Mouse (Mus musculus) hindbrain, embryonic 15.5 days (tissue): Measurements from ENCODE around the gene Ifna11. TPM values are rescaled to one million over a fixed set of nuclear protein-coding genes. Genes with fewer than 3 reads are reported as not detected.
"Not testable (repeated sequence)": the region's sequence is repeated elsewhere in the genome, so short reads cannot be mapped to it uniquely, and the experiment has no call there.

Experiments
- ATAC-seq: fragments of 200-750 bp; cut with Nextera tagmentation; 2 replicates; pipeline ENCODE4 v1.8.0; 2017; ENCODE audit warnings: low read depth, moderate number of reproducible peaks, moderate TSS enrichment; ENCODE audit not compliant: low FRiP score
- H3K27ac ChIP-seq: fragments of 300-500 bp; sonication (generic); replicated peaks from 2 replicates; pipeline ENCODE4 v1.5.1; 2015; ENCODE audit warnings: mild to moderate bottlenecking, inconsistent platforms
- H3K27me3 ChIP-seq: fragments of 300-500 bp; sonication (generic); 2 replicates; pipeline ENCODE4 v1.6.1; 2015; ENCODE audit warnings: control low read depth, inconsistent platforms
- H3K36me3 ChIP-seq: fragments of 300-500 bp; sonication (generic); 2 replicates; pipeline ENCODE4 v1.6.1; 2015; ENCODE audit warnings: control low read depth, inconsistent platforms
- H3K4me1 ChIP-seq: fragments of 300-500 bp; sonication (generic); replicated peaks from 2 replicates; pipeline ENCODE4 v1.6.1; 2015; ENCODE audit warnings: control low read depth, inconsistent platforms
- H3K4me2 ChIP-seq: fragments of 300-500 bp; sonication (generic); 2 replicates; pipeline ENCODE4 v1.6.1; 2015; ENCODE audit warnings: moderate library complexity, mild to moderate bottlenecking, inconsistent platforms
- H3K4me3 ChIP-seq: fragments of 300-500 bp; sonication (generic); 2 replicates; pipeline ENCODE4 v1.5.1; 2015; ENCODE audit warnings: mild to moderate bottlenecking, inconsistent platforms
- H3K9ac ChIP-seq: fragments of 300-500 bp; sonication (generic); 2 replicates; pipeline ENCODE4 v1.6.1; 2015; ENCODE audit warnings: inconsistent platforms
- H3K9me3 ChIP-seq: fragments of 300-500 bp; sonication (generic); 2 replicates; pipeline ENCODE4 v1.6.1; 2016; ENCODE audit warnings: control low read depth, inconsistent platforms
- WGBS: fragments of 180-500 bp; shearing (Covaris S2); methylation state at CpG from one replicate; pipeline ENCODE4 v1.1.7; 2015; 5-methylcytosine and 5-hydroxymethylcytosine counted together
- polyA plus RNA-seq: library from polyadenylated mRNA; unstranded; fragments of >200 nt; fragmentation: Nextera tagmentation; extraction: Ambion mirVana; gene quantifications from 2 replicates; pipeline ENCODE4 v1.2.1, GENCODE M21; 2015

Ifna11 gene
- polyA plus RNA-seq, 1 experiment from 2014 or later: not detected

DNA sequence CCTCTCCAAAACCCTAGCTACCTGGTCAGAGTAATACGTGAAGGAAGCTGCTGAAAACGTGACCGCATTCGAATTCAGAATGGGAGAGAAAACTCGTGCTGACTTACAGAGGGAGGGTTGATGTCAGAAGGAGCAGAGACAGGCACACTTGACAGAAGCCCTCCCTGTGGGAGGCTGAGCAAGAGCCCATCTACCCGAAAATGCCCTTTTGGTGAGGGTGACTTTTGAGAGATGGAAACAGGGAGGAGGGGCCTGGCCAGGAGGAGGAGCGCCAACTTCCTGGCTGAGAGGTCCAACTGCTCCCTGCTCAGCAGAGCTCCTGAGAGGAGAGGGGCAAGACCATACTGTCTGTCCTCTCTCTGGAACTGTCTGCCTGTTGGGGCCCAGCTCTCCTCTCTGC is 20.4 kb upstream of the Ifna11 start, which contains the start of gene Gm13285:
Gene Gm13285, plus strand, starts transcription at position 301 of the 400 bp plus-strand sequence.
- H3K4me2 ChIP-seq, H3K27ac ChIP-seq, H3K36me3 ChIP-seq, H3K9ac ChIP-seq, H3K4me3 ChIP-seq, ATAC-seq, H3K4me1 ChIP-seq, H3K9me3 ChIP-seq, H3K27me3 ChIP-seq: not testable (repeated sequence)
- 14% methylated on average over 6 of the region's 7 CpGs for WGBS

DNA sequence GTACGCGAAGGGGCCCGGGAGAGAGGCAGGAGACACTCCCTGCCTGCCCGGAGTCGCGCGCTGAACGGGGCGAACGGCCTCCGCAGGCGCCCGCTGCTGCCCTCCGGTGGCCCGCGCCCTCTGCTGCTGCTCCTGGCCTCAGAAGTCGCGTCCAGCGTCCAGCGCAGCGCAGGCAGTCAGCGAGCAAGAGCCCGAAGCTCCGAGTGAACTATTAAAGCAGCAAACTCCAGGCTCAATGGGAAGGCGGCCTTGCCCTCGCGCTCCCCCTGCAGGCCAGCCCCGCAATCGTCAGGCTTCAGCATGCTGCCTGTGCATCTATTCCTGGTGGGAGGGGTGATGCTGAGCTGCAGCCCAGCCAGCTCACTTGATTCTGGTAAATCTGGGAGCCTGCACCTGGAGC is 16.8 kb upstream of the Ifna11 start, which contains the start of gene Gm13287:
Gene Gm13287, plus strand, starts transcription at position 301 of the 400 bp plus-strand sequence.
- not testable (repeated sequence) for H3K4me1 ChIP-seq, H3K9ac ChIP-seq, H3K27me3 ChIP-seq, H3K36me3 ChIP-seq, H3K27ac ChIP-seq, H3K9me3 ChIP-seq, H3K4me3 ChIP-seq, H3K4me2 ChIP-seq, ATAC-seq
- WGBS: no CpG with 5 or more reads among the region's 29 CpGs

DNA sequence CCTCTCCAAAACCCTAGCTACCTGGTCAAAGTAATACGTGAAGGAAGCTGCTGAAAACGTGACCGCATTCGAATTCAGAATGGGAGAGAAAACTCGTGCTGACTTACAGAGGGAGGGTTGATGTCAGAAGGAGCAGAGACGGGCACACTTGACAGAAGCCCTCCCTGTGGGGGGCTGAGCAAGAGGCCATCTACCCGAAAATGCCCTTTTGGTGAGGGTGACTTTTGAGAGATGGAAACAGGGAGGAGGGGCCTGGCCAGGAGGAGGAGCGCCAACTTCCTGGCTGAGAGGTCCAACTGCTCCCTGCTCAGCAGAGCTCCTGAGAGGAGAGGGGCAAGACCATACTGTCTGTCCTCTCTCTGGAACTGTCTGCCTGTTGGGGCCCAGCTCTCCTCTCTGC is 14.5 kb upstream of the Ifna11 start, which contains the start of gene Gm13288:
Gene Gm13288, plus strand, starts transcription at position 301 of the 400 bp plus-strand sequence.
- not testable (repeated sequence) for H3K36me3 ChIP-seq, H3K9ac ChIP-seq, H3K27me3 ChIP-seq, H3K27ac ChIP-seq, H3K4me1 ChIP-seq, H3K9me3 ChIP-seq, ATAC-seq
- no CpG with 5 or more reads among the region's 8 CpGs for WGBS
- H3K4me3 ChIP-seq: 0 out of 2 replicates have a peak within 1 kb of the TSS, but pooled peaks have one; percentile 24
- H3K4me2 ChIP-seq: peak within 1 kb of the TSS; percentile 49

DNA sequence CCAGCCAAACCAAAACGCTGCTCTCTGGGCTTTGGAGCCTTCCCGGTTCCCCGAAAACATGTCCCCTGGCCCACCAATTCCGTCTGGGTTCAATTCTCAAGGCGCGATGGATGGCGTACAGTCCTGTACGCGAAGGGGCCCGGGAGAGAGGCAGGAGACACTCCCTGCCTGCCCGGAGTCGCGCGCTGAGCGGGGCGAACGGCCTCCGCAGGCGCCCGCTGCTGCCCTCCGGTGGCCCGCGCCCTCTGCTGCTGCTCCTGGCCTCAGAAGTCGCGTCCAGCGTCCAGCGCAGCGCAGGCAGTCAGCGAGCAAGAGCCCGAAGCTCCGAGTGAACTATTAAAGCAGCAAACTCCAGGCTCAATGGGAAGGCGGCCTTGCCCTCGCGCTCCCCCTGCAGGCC is 14.0 kb upstream of the Ifna11 start:
- WGBS: 0% methylated on average over 18 of the region's 34 CpGs
- Histone ChIP-seq H3K4me2 (peak overlapping the region; percentile 49), H3K4me3 (0 out of 2 replicates have a peak overlapping the region, but pooled peaks have one; percentile 24)
- not testable (repeated sequence) for H3K27me3 ChIP-seq, H3K4me1 ChIP-seq, H3K27ac ChIP-seq, H3K9ac ChIP-seq, H3K9me3 ChIP-seq, H3K36me3 ChIP-seq, ATAC-seq

DNA sequence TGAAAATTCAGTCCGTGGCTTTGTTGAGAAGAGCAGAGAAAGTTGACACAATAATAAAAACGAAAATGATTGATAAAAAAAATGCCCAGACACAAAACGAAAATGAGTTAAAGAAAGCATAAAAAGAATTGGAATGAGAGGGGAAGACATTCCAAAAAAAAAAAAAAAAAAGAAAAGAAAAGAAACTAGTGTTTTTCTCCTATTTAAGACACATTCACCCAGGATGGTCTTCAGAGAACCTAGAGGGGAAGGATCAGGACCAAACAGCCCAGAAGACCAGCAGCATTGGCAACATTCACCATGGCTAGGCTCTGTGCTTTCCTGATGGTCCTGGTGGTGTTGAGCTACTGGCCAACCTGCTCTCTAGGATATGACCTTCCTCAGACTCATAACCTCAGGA is 3.8 kb upstream of the Ifna11 start, which contains the start of gene Ifna7:
Gene Ifna7, plus strand, starts transcription at position 301 of the 400 bp plus-strand sequence.
- H3K4me1 ChIP-seq: no peaks in the 10 kb centered on the region
- H3K9ac ChIP-seq: no peak within 1 kb of the TSS
- WGBS: 76% methylated on average over 3 of the region's 3 CpGs
- ATAC-seq: no peak
- no peak within 1 kb of the TSS for H3K27ac ChIP-seq
- H3K27me3 ChIP-seq: no peaks in the 10 kb centered on the region
- H3K4me3 ChIP-seq: no peak within 1 kb of the TSS
- H3K9me3 ChIP-seq: no peaks in the 10 kb centered on the region
- H3K4me2 ChIP-seq: no peak within 1 kb of the TSS
- no peaks in the 10 kb centered on the region for H3K36me3 ChIP-seq

DNA sequence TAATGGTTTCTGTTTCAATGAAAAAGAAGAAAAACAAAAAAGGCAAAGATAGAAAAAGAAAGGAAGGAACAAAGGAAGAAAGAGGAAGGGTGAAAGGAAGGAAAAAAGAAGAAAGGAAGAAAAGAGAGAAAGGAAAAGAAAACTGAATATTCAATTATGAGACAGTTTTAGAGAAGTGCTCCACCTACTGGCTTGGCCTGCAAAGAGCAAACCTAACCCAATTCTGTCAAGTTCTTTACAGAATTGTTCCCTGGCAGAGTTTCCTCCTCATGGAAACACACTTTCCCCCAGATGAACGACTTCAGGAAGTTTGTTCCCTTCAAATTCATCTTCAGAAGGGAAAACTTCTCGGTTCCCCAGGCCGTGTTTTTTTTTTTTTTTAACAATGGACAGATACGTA is 3.2 kb downstream of the Ifna11 start:
- no peaks in the 10 kb centered on the region for H3K27me3 ChIP-seq
- H3K9me3 ChIP-seq: no peaks in the 10 kb centered on the region
- no peak overlapping the region for H3K4me2 ChIP-seq
- no peak overlapping the region for H3K9ac ChIP-seq
- H3K4me1 ChIP-seq: no peaks in the 10 kb centered on the region
- no peaks in the 10 kb centered on the region for H3K36me3 ChIP-seq
- 25% methylated on average over 4 of the region's 4 CpGs for WGBS
- no peak overlapping the region for H3K4me3 ChIP-seq
- H3K27ac ChIP-seq: no peak overlapping the region
- no peak for ATAC-seq

DNA sequence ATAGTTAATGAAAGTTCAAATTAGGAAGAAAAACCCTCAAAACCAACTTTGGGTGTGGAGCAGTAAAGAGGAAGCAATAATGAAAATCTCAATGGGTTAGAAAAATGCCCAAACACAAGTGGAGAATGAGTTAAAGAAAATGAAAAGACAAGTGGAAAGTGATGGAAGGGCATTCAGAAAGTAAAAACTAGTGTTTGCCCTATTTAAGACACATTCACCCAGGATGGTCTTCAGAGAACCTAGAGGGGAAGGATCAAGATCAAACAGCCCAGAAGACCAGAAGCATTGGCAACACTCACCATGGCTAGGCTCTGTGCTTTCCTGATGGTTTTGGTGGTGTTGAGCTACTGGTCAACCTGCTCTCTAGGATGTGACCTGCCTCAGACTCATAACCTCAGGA is 7.4 kb downstream of the Ifna11 start, which contains the start of gene Ifna6:
Gene Ifna6, plus strand, starts transcription at position 301 of the 400 bp plus-strand sequence.
- ATAC-seq, H3K4me3 ChIP-seq, H3K9ac ChIP-seq, H3K27ac ChIP-seq, H3K9me3 ChIP-seq, H3K27me3 ChIP-seq, H3K36me3 ChIP-seq, H3K4me1 ChIP-seq, H3K4me2 ChIP-seq: not testable (repeated sequence)

DNA sequence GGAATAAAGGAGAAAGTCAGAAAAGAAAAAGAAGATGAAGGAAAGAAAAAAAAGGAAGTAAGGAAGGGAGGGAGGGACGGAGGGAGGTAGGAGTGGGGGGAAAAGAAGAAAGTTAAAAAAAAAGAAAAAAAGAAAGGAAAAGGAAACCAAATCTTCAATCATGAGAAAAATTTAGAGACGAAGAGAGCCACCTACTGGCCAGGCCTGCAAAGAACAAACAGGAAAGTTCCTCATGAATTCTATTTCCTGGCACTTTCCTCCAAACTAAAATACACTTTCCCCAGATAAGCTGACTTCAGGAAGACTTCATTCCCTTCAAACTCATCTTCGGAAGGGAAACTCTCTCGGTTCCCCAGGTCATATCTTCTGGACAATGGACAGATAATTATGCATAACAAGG is 10.8 kb downstream of the Ifna11 start:
- Histone ChIP-seq H3K4me2 (no peak overlapping the region), H3K4me3 (no peak overlapping the region), H3K27me3 (no peaks in the 10 kb centered on the region), H3K4me1 (no peaks in the 10 kb centered on the region), H3K36me3 (no peaks in the 10 kb centered on the region), H3K9me3 (no peaks in the 10 kb centered on the region), H3K9ac (no peak overlapping the region), H3K27ac (no peak overlapping the region)
- WGBS: 33% methylated on average over 4 of the region's 4 CpGs
- ATAC-seq: no peak

DNA sequence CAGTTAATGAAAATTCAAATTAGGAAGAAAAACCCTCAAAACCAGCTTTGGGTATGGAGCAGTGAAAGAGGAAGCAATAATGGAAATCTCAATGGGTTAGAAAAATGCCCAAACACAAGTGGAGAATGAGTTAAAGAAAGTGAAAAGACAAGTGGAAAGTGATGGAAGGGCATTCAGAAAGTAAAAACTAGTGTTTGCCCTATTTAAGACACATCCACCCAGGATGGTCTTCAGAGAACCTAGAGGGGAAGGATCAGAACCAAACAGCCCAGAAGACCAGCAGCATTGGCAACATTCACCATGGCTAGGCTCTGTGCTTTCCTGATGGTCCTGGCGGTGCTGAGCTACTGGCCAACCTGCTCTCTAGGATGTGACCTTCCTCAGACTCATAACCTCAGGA is 15.5 kb downstream of the Ifna11 start, which contains the start of gene Ifna5:
Gene Ifna5, plus strand, starts transcription at position 301 of the 400 bp plus-strand sequence.
- H3K36me3 ChIP-seq, H3K9ac ChIP-seq, H3K9me3 ChIP-seq, H3K4me1 ChIP-seq, H3K4me2 ChIP-seq, H3K27ac ChIP-seq, H3K27me3 ChIP-seq, H3K4me3 ChIP-seq, ATAC-seq: not testable (repeated sequence)
- 96% methylated on average over 1 of the region's 1 CpGs for WGBS

DNA sequence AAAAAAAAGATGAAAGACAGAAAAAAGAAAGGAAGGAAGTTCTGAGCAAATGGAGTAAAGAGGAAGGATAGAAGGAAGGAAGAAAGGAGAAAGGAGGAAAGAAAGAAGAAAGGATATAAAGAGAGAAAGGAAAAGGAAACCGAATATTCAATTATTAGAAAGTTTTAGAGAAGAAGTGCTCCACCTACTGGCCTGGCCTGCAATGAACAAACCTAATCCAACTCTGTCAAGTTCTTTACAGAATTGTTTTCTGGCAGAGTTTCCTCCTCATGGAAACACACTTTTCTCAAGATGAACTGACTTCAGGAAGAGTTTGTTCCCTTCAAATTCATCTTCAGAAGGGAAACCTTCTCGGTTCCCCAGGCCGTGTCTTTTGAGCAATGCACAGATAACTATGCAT is 19.1 kb downstream of the Ifna11 start:
- no peak overlapping the region for H3K27ac ChIP-seq
- WGBS: 52% methylated on average over 3 of the region's 3 CpGs

DNA sequence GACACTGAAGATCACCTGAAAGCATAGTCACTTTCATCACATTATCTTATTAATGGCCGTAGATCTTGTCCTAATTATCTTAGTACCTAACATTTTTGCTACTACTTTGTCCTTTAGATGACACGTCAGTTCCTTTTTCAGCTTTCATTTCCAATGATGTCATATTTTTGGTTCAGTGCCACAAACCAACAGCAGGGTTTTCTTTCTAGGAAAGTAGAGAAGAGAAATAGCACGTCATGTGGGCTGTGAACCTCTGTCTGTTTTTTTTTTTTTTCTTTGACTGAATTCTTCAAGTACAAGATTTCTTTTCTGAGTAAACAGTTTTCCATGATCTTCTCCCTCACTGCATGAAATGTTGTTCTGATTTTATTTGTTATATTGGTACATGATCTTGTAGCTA is 20.3 kb downstream of the Ifna11 start:
- Histone ChIP-seq H3K27ac (no peak overlapping the region), H3K4me1 (no peaks in the 10 kb centered on the region), H3K27me3 (no peaks in the 10 kb centered on the region), H3K36me3 (no peaks in the 10 kb centered on the region), H3K4me2 (no peak overlapping the region), H3K9me3 (no peaks in the 10 kb centered on the region), H3K9ac (no peak overlapping the region), H3K4me3 (no peak overlapping the region)
- 83% methylated on average over 3 of the region's 3 CpGs for WGBS
- ATAC-seq: no peak

More for the DNA sequence above, 19.1 kb downstream of the Ifna11 start:
- ATAC-seq: no peak
- Histone ChIP-seq H3K4me2 (no peak overlapping the region), H3K36me3 (no peaks in the 10 kb centered on the region), H3K4me3 (no peak overlapping the region), H3K27me3 (no peaks in the 10 kb centered on the region), H3K4me1 (no peaks in the 10 kb centered on the region), H3K9me3 (no peaks in the 10 kb centered on the region), H3K9ac (no peak overlapping the region)

DNA sequence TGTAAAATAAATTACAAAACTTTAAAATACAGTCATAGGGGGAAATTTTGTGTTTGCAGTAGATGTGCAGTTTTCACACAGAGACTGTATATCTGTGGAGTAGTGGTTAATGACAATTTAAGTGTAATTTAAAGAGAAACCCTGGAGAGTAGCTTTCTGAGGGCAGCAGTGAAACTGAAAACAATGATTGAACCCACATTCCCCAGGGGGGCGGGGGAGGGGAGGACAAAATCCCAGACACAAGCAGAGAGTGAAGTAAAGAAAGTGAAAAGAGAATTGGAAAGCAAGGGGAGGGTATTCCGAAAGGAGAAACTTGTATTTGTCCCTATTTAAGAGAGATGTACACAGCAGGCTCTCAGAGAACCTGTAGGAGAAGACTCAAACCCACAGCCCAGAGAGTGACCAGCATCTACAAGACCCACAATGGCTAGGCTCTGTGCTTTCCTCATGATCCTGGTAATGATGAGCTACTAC is 21.7 kb downstream of the Ifna11 start, which contains the start of gene Ifna4:
Gene Ifna4, plus strand, starts transcription at position 424 of the 474 bp plus-strand sequence.
- H3K9me3 ChIP-seq: no peaks in the 10 kb centered on the region
- no peak for ATAC-seq

DNA sequence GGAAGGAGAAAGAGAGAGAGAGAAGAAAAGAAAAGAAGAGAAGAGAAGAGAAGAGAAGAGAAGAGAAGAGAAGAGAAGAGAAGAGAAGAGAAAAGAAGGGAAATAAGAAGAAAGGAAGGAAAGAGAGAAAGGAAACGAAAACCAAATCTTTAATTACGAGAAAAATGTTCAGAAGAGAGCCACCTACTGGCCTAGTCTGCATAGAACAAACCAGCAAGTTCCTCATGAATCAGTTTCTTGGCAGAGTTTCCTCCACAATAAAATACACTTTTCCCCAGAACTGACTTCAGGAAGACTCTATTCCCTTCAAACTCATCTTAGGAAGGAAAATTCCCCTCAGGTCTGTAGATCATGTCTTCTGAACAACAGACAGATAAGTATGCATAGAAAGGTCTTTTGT is 25.6 kb downstream of the Ifna11 start:
- Histone ChIP-seq H3K4me3 (no peak overlapping the region), H3K4me1 (no peaks in the 10 kb centered on the region), H3K27ac (no peak overlapping the region), H3K9ac (no peak overlapping the region), H3K36me3 (no peaks in the 10 kb centered on the region), H3K27me3 (no peaks in the 10 kb centered on the region), H3K9me3 (no peaks in the 10 kb centered on the region), H3K4me2 (no peak overlapping the region)
- no peak for ATAC-seq
- WGBS: 50% methylated on average over 2 of the region's 2 CpGs

More for the DNA sequence above, 21.7 kb downstream of the Ifna11 start, which contains the start of gene Ifna4:
- 56% methylated on average over 2 of the region's 2 CpGs for WGBS
- H3K27me3 ChIP-seq: no peaks in the 10 kb centered on the region
- H3K36me3 ChIP-seq: no peaks in the 10 kb centered on the region
- no peak within 1 kb of the TSS for H3K4me3 ChIP-seq
- no peak within 1 kb of the TSS for H3K27ac ChIP-seq
- no peak within 1 kb of the TSS for H3K9ac ChIP-seq
- no peak within 1 kb of the TSS for H3K4me2 ChIP-seq
- no peaks in the 10 kb centered on the region for H3K4me1 ChIP-seq
